Mouse (Mus musculus): ENCODE measurements around the gene Eps8. TPM values are rescaled to one million over a fixed set of nuclear protein-coding genes. Genes with fewer than 3 reads are reported as not detected.

Eps8 gene
- total RNA-seq, 1 experiment: 17.0 TPM

- in situ Hi-C loops (cut with MboI; ENCODE audit: low sequenced_read_pairs in 2 of 2, unreplicated experiment in 2 of 2): no loop called here
- Histone ChIP-seq H3K27ac (ENCODE audit: insufficient read depth, low read depth, low read length, poor library complexity, severe bottlenecking) (no peak overlapping the region), H3K9me3 (ENCODE audit: control insufficient read depth, insufficient read depth, low read depth, low read length) (peaks cover 2% of the 10 kb centered on the region; the same call in 1 of the 2 replicates), H3K4me3 (ENCODE audit: insufficient read depth in 1 of 2, low read depth in 1 of 2, low read length in 2 of 2, poor library complexity in 1 of 2, severe bottlenecking in 1 of 2) (no peak overlapping the region), H3K36me3 (ENCODE audit: control insufficient read depth, insufficient read depth, low read length, poor library complexity, severe bottlenecking) (no peaks in the 10 kb centered on the region), H3K4me1 (ENCODE audit: control insufficient read depth in 2 of 2, insufficient read depth in 2 of 2, low read length in 2 of 2, poor library complexity in 1 of 2) (peaks cover 0 to 17% of the 10 kb centered on the region in 2 experiments; a peak in 2 of 4 replicates), H3K9ac (ENCODE audit: insufficient read depth, low read depth, low read length, poor library complexity, severe bottlenecking) (no peak overlapping the region)
- TF ChIP-seq ZNF384 (IDR thresholded peaks at IDR 0.05; ENCODE audit: low read depth, low read length) (no peak), HCFC1 (IDR thresholded peaks at IDR 0.05; ENCODE audit: borderline replicate concordance, insufficient read depth, low read length) (no peak), MAFK (IDR thresholded peaks at IDR 0.05; ENCODE audit: insufficient read depth, low read depth, low read length) (no peak), CHD2 (IDR thresholded peaks at IDR 0.05; ENCODE audit: low read depth, low read length) (no peak)
- DNase-seq (ENCODE audit: low read depth, low spot score): no peak
These were observed 95.8 kb downstream of the Eps8 start for GRCm38 (mm10) chr6:137558840-137559239.

GRCm38 (mm10) chr6:137557671-137558070 is 97.0 kb downstream of the Eps8 start:
- TF ChIP-seq ZC3H11A (IDR thresholded peaks at IDR 0.05; ENCODE audit: borderline replicate concordance, low read depth, low read length) (no peak), MAFK (IDR thresholded peaks at IDR 0.05; ENCODE audit: insufficient read depth, low read depth, low read length) (no peak), CHD2 (IDR thresholded peaks at IDR 0.05; ENCODE audit: low read depth, low read length) (no peak), ZNF384 (IDR thresholded peaks at IDR 0.05; ENCODE audit: low read depth, low read length) (no peak), HCFC1 (IDR thresholded peaks at IDR 0.05; ENCODE audit: borderline replicate concordance, insufficient read depth, low read length) (no peak)
- Histone ChIP-seq H3K27ac (ENCODE audit: insufficient read depth, low read depth, low read length, poor library complexity, severe bottlenecking) (no peak overlapping the region), H3K4me3 (ENCODE audit: insufficient read depth in 1 of 2, low read depth in 1 of 2, low read length in 2 of 2, poor library complexity in 1 of 2, severe bottlenecking in 1 of 2) (no peak overlapping the region), H3K9me3 (ENCODE audit: control insufficient read depth, insufficient read depth, low read depth, low read length) (peaks cover 2% of the 10 kb centered on the region; the same call in 1 of the 2 replicates), H3K9ac (ENCODE audit: insufficient read depth, low read depth, low read length, poor library complexity, severe bottlenecking) (no peak overlapping the region), H3K36me3 (ENCODE audit: control insufficient read depth, insufficient read depth, low read length, poor library complexity, severe bottlenecking) (no peaks in the 10 kb centered on the region), H3K4me1 (ENCODE audit: control insufficient read depth in 2 of 2, insufficient read depth in 2 of 2, low read length in 2 of 2, poor library complexity in 1 of 2) (peaks cover 0 to 17% of the 10 kb centered on the region in 2 experiments; a peak in 2 of 4 replicates)
- in situ Hi-C loops (cut with MboI; ENCODE audit: low sequenced_read_pairs in 2 of 2, unreplicated experiment in 2 of 2): no loop called here
- DNase-seq (ENCODE audit: low read depth, low spot score): no peak

- no peak overlapping the region for H3K9ac ChIP-seq (ENCODE audit: insufficient read depth, low read depth, low read length, poor library complexity, severe bottlenecking)
- no peaks in the 10 kb centered on the region for H3K36me3 ChIP-seq (ENCODE audit: control insufficient read depth, insufficient read depth, low read length, poor library complexity, severe bottlenecking)
- TF ChIP-seq ZC3H11A (IDR thresholded peaks at IDR 0.05; ENCODE audit: borderline replicate concordance, low read depth, low read length): no peak
- TF ChIP-seq ZNF384 (IDR thresholded peaks at IDR 0.05; ENCODE audit: low read depth, low read length): no peak
- no peak for TF ChIP-seq MAFK (IDR thresholded peaks at IDR 0.05; ENCODE audit: insufficient read depth, low read depth, low read length)
- no peak for TF ChIP-seq CHD2 (IDR thresholded peaks at IDR 0.05; ENCODE audit: low read depth, low read length)
- DNase-seq (ENCODE audit: low read depth, low spot score): no peak
- in situ Hi-C loops (cut with MboI; ENCODE audit: low sequenced_read_pairs in 2 of 2, unreplicated experiment in 2 of 2): no loop called here
- H3K27ac ChIP-seq (ENCODE audit: insufficient read depth, low read depth, low read length, poor library complexity, severe bottlenecking): no peak overlapping the region
- peaks cover 0 to 17% of the 10 kb centered on the region in 2 experiments; a peak in 2 of 4 replicates for H3K4me1 ChIP-seq (ENCODE audit: control insufficient read depth in 2 of 2, insufficient read depth in 2 of 2, low read length in 2 of 2, poor library complexity in 1 of 2)
- H3K9me3 ChIP-seq (ENCODE audit: control insufficient read depth, insufficient read depth, low read depth, low read length): peaks cover 2% of the 10 kb centered on the region; the same call in 1 of the 2 replicates
- no peak overlapping the region for H3K4me3 ChIP-seq (ENCODE audit: insufficient read depth in 1 of 2, low read depth in 1 of 2, low read length in 2 of 2, poor library complexity in 1 of 2, severe bottlenecking in 1 of 2)
These were observed 97.5 kb downstream of the Eps8 start for GRCm38 (mm10) chr6:137557159-137557558.

GRCm38 (mm10) chr6:137556636-137557035 is 98.0 kb downstream of the Eps8 start:
- DNase-seq (ENCODE audit: low read depth, low spot score): no peak
- Histone ChIP-seq H3K9ac (ENCODE audit: insufficient read depth, low read depth, low read length, poor library complexity, severe bottlenecking) (no peak overlapping the region), H3K4me1 (ENCODE audit: control insufficient read depth in 2 of 2, insufficient read depth in 2 of 2, low read length in 2 of 2, poor library complexity in 1 of 2) (peaks cover 0 to 13% of the 10 kb centered on the region in 2 experiments; a peak in 2 of 4 replicates), H3K36me3 (ENCODE audit: control insufficient read depth, insufficient read depth, low read length, poor library complexity, severe bottlenecking) (no peaks in the 10 kb centered on the region), H3K4me3 (ENCODE audit: insufficient read depth in 1 of 2, low read depth in 1 of 2, low read length in 2 of 2, poor library complexity in 1 of 2, severe bottlenecking in 1 of 2) (no peak overlapping the region), H3K9me3 (ENCODE audit: control insufficient read depth, insufficient read depth, low read depth, low read length) (peaks cover 2% of the 10 kb centered on the region; the same call in 1 of the 2 replicates), H3K27ac (ENCODE audit: insufficient read depth, low read depth, low read length, poor library complexity, severe bottlenecking) (no peak overlapping the region)
- in situ Hi-C loops (cut with MboI; ENCODE audit: low sequenced_read_pairs in 2 of 2, unreplicated experiment in 2 of 2): no loop called here
- no peak for TF ChIP-seq HCFC1 (IDR thresholded peaks at IDR 0.05; ENCODE audit: borderline replicate concordance, insufficient read depth, low read length)
- no peak for TF ChIP-seq CHD2 (IDR thresholded peaks at IDR 0.05; ENCODE audit: low read depth, low read length)
- TF ChIP-seq ZC3H11A (IDR thresholded peaks at IDR 0.05; ENCODE audit: borderline replicate concordance, low read depth, low read length): no peak
- no peak for TF ChIP-seq MAFK (IDR thresholded peaks at IDR 0.05; ENCODE audit: insufficient read depth, low read depth, low read length)
- TF ChIP-seq ZNF384 (IDR thresholded peaks at IDR 0.05; ENCODE audit: low read depth, low read length): no peak

DNA sequence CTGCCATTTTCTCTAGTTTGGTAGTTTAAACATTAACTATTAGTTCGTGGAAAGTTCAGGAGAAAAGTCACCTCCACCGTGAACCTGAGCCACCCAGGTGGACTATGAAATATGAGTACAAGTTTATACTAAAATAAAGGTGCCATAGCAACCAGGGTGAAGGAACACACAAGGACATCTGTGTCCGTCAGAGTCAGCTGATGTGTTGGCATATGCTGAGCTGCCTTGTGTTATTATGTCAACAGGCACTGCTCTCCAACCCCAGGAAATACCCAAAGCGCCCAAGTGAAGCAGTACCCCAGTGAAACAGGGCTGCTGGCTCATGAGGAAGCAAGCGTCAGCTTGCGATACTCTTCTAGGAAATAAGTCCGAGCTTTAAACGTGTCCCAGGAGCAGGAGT is 104.5 kb downstream of the Eps8 start:
- no peak for DNase-seq (ENCODE audit: low read depth, low spot score)
- Histone ChIP-seq H3K9me3 (ENCODE audit: control insufficient read depth, insufficient read depth, low read depth, low read length) (no peaks in the 10 kb centered on the region), H3K36me3 (ENCODE audit: control insufficient read depth, insufficient read depth, low read length, poor library complexity, severe bottlenecking) (no peaks in the 10 kb centered on the region), H3K4me1 (ENCODE audit: control insufficient read depth in 2 of 2, insufficient read depth in 2 of 2, low read length in 2 of 2, poor library complexity in 1 of 2) (peaks cover 0 to 2% of the 10 kb centered on the region in 2 experiments; a peak in 1 of 4 replicates), H3K27ac (ENCODE audit: insufficient read depth, low read depth, low read length, poor library complexity, severe bottlenecking) (no peak overlapping the region), H3K4me3 (ENCODE audit: insufficient read depth in 1 of 2, low read depth in 1 of 2, low read length in 2 of 2, poor library complexity in 1 of 2, severe bottlenecking in 1 of 2) (no peak overlapping the region), H3K9ac (ENCODE audit: insufficient read depth, low read depth, low read length, poor library complexity, severe bottlenecking) (no peak overlapping the region)
- in situ Hi-C loops (cut with MboI; ENCODE audit: low sequenced_read_pairs in 2 of 2, unreplicated experiment in 2 of 2): no loop called here
- TF ChIP-seq CHD2 (IDR thresholded peaks at IDR 0.05; ENCODE audit: low read depth, low read length) (no peak), ZNF384 (IDR thresholded peaks at IDR 0.05; ENCODE audit: low read depth, low read length) (no peak), MAFK (IDR thresholded peaks at IDR 0.05; ENCODE audit: insufficient read depth, low read depth, low read length) (no peak), ZC3H11A (IDR thresholded peaks at IDR 0.05; ENCODE audit: borderline replicate concordance, low read depth, low read length) (no peak), HCFC1 (IDR thresholded peaks at IDR 0.05; ENCODE audit: borderline replicate concordance, insufficient read depth, low read length) (no peak)

Data from ES-E14 (cell line).